Mouse (Mus musculus) liver, embryonic 18 days (tissue): Measurements from ENCODE around the gene Slc6a5. TPM values are rescaled to one million over a fixed set of nuclear protein-coding genes. Genes with fewer than 3 reads are reported as not detected.

Experiments
- polyA plus RNA-seq: library from polyadenylated mRNA; depleted of rRNA; stranded (reverse); fragments of >200 nt; gene quantifications from 2 replicates; pipeline ENCODE4 v1.2.3, GENCODE M21; 2012; rRNA removed

The Slc6a5 gene
- not detected in 2 replicates for polyA plus RNA-seq

GRCm38 (mm10) chr7:49909850-49910249 is at the start of gene Slc6a5:
TSS of gene Slc6a5 (plus strand) at chr7:49910146.

GRCm38 (mm10) chr7:49974841-49975440 is 65.0 kb downstream of the Slc6a5 start, which contains the start of gene Nell1:
TSS of gene Nell1 (plus strand) at chr7:49974864.

Other genes starting within 250 kb of the Slc6a5 start
- 24.9 and 25.5 TPM in 2 replicates for gene Htatip2, start 151.0 kb upstream of the Slc6a5 start, polyA plus RNA-seq
- 9.2 and 10.2 TPM in 2 replicates for gene Prmt3, start 131.8 kb upstream of the Slc6a5 start, polyA plus RNA-seq
- 0.07 TPM in 2 replicates for gene Nell1, start 64.7 kb downstream of the Slc6a5 start, polyA plus RNA-seq